Comparison of ENCODE assay signal across 13 mouse cellular contexts in genomic region chr7:141390326-141391259, GRCm38 (mm10). TPM values are rescaled to one million over a fixed set of nuclear protein-coding genes. Genes with fewer than 3 reads are reported as not detected.
A peak's percentile ranks its signal among the peaks of the same experiment; 100 is the strongest.
DNase-seq lines count a peak whose midpoint lies in the region; ATAC-seq lines count a peak whose summit lies in the region.
"Had no signal": no experiment of that assay in that cellular context is flagged by ENCODE, and none has a peak within 500 bp of the region (broad histone marks: within the 10 kb centered on the region; RNA-seq: fewer than 3 reads in every experiment).

No protein-coding gene starts in this region.

- peaks cover 13% of the 10 kb centered on the region; the same call in 1 of the 2 replicates for H3K27me3 ChIP-seq in hindbrain, embryonic 13.5 days
- peaks cover 11% of the 10 kb centered on the region; the same call in 1 of the 2 replicates for H3K27me3 ChIP-seq in hindbrain, embryonic 12.5 days
- H3K27me3 ChIP-seq in neural tube, embryonic 13.5 days: peaks cover 17% of the 10 kb centered on the region
- no peaks in the 10 kb centered on the region for H3K27me3 ChIP-seq in kidney, embryonic 14.5 days (ENCODE audit: control insufficient read depth, insufficient read depth, low read length)
- no peaks in the 10 kb centered on the region for H3K27me3 ChIP-seq in stomach, embryonic 15.5 days (replicated peaks)

- no peak overlapping the region for H3K4me3 ChIP-seq in hindbrain, embryonic 13.5 days
- H3K4me3 ChIP-seq in hindbrain, embryonic 12.5 days: no peak overlapping the region
- H3K4me3 ChIP-seq in neural tube, embryonic 13.5 days: no peak overlapping the region
- no peak overlapping the region for H3K4me3 ChIP-seq in kidney, embryonic 14.5 days (ENCODE audit: low read length)
- 0 out of 2 replicates have a peak overlapping the region, but pooled peaks have one; percentile 87 for H3K4me3 ChIP-seq in stomach, embryonic 15.5 days (replicated peaks)

- H3K9me3 ChIP-seq in hindbrain, embryonic 13.5 days: no peaks in the 10 kb centered on the region
- H3K9me3 ChIP-seq in hindbrain, embryonic 12.5 days (replicated peaks): no peaks in the 10 kb centered on the region
- no peaks in the 10 kb centered on the region for H3K9me3 ChIP-seq in neural tube, embryonic 13.5 days
- H3K9me3 ChIP-seq in kidney, embryonic 14.5 days (ENCODE audit: control insufficient read depth, low read length): no peaks in the 10 kb centered on the region
- no peaks in the 10 kb centered on the region for H3K9me3 ChIP-seq in stomach, embryonic 15.5 days
- H3K9me3 ChIP-seq: forebrain, embryonic 15.5 days had no signal

- H3K27ac ChIP-seq in hindbrain, embryonic 13.5 days: no peak overlapping the region
- no peak overlapping the region for H3K27ac ChIP-seq in hindbrain, embryonic 12.5 days
- no peak overlapping the region for H3K27ac ChIP-seq in neural tube, embryonic 13.5 days (replicated peaks)
- no peak overlapping the region for H3K27ac ChIP-seq in kidney, embryonic 14.5 days (ENCODE audit: low read depth, low read length)
- peak overlapping the region; percentile 27; the same call in 1 of the 2 replicates for H3K27ac ChIP-seq in stomach, embryonic 15.5 days

- H3K36me3 ChIP-seq in hindbrain, embryonic 13.5 days: peaks cover 1% of the 10 kb centered on the region; the same call in 1 of the 2 replicates
- H3K36me3 ChIP-seq in hindbrain, embryonic 12.5 days: 0 out of 2 replicates have a peak, but pooled peaks cover under 1% of the 10 kb centered on the region
- H3K36me3 ChIP-seq in neural tube, embryonic 13.5 days: no peaks in the 10 kb centered on the region
- H3K36me3 ChIP-seq in kidney, embryonic 14.5 days (ENCODE audit: control insufficient read depth, insufficient read depth, low read length): no peaks in the 10 kb centered on the region
- H3K36me3 ChIP-seq in stomach, embryonic 15.5 days: no peaks in the 10 kb centered on the region
- H3K36me3 ChIP-seq: forebrain, embryonic 15.5 days had no signal

- H3K4me1 ChIP-seq in hindbrain, embryonic 13.5 days (replicated peaks): peaks cover 16% of the 10 kb centered on the region
- H3K4me1 ChIP-seq in hindbrain, embryonic 12.5 days: peaks cover 12% of the 10 kb centered on the region
- peaks cover 17% of the 10 kb centered on the region for H3K4me1 ChIP-seq in neural tube, embryonic 13.5 days (replicated peaks)
- H3K4me1 ChIP-seq in kidney, embryonic 14.5 days (ENCODE audit: control insufficient read depth, insufficient read depth, low read length): peaks cover 8% of the 10 kb centered on the region
- peaks cover 10% of the 10 kb centered on the region for H3K4me1 ChIP-seq in stomach, embryonic 15.5 days

- 62% methylated on average over 9 of the region's 9 CpGs for WGBS in hindbrain, embryonic 13.5 days
- WGBS in hindbrain, embryonic 12.5 days: 56% methylated on average over 9 of the region's 9 CpGs
- 57% methylated on average over 9 of the region's 9 CpGs for WGBS in neural tube, embryonic 13.5 days
- 54% methylated on average over 9 of the region's 9 CpGs for WGBS in kidney, embryonic 14.5 days
- WGBS in stomach, embryonic 15.5 days: 47% methylated on average over 9 of the region's 9 CpGs

- no peak for DNase-seq in neural tube, embryonic 10.5 days (ENCODE audit: extremely low spot score, low spot score)
- no peak for DNase-seq in gastrocnemius, postnatal 4 days (ENCODE audit: low spot score in 2 of 2)
- no peak for DNase-seq in urinary bladder, postnatal 36 days (ENCODE audit: low spot score in 2 of 2)
- DNase-seq: heart, adult 18-20 months; thymus, postnatal 14 days had no signal

- H3K4me2 ChIP-seq in hindbrain, embryonic 13.5 days: peak overlapping the region; percentile 94; the same call in 1 of the 2 replicates
- H3K4me2 ChIP-seq in hindbrain, embryonic 12.5 days (replicated peaks): no peak overlapping the region
- peak overlapping the region; percentile 95 for H3K4me2 ChIP-seq in neural tube, embryonic 13.5 days
- peak overlapping the region; percentile 92; the same call in 1 of the 2 replicates for H3K4me2 ChIP-seq in kidney, embryonic 14.5 days (replicated peaks; ENCODE audit: low read depth, low read length)
- no peak overlapping the region for H3K4me2 ChIP-seq in stomach, embryonic 15.5 days

- no peak for ATAC-seq in hindbrain, embryonic 13.5 days (ENCODE audit: low FRiP score)
- no peak for ATAC-seq in hindbrain, embryonic 12.5 days (ENCODE audit: low FRiP score)
- ATAC-seq in neural tube, embryonic 13.5 days (ENCODE audit: low read depth): no peak
- no peak for ATAC-seq in kidney, embryonic 14.5 days (ENCODE audit: low FRiP score, low TSS enrichment)
- no peak for ATAC-seq in stomach, embryonic 15.5 days (ENCODE audit: insufficient read depth, low FRiP score, low read depth)

- no peak overlapping the region for H3K9ac ChIP-seq in hindbrain, embryonic 13.5 days
- no peak overlapping the region; the same call in 1 of the 2 replicates for H3K9ac ChIP-seq in hindbrain, embryonic 12.5 days
- H3K9ac ChIP-seq in neural tube, embryonic 13.5 days: no peak overlapping the region
- H3K9ac ChIP-seq in kidney, embryonic 14.5 days (ENCODE audit: low read depth, low read length): no peak overlapping the region
- no peak overlapping the region for H3K9ac ChIP-seq in stomach, embryonic 15.5 days

RNA-seq across cellular contexts. Expression of gene Taldo1, which starts 1.4 kb away (rescaled TPM):
- polyA plus RNA-seq in hindbrain, embryonic 13.5 days (2015; fragmentation: Nextera tagmentation; extraction: Ambion mirVana): 333 and 346 TPM in 2 replicates
- 352 and 355 TPM in 2 replicates for polyA plus RNA-seq in hindbrain, embryonic 12.5 days (2016; fragmentation: Nextera tagmentation; extraction: Ambion mirVana)
- polyA plus RNA-seq in neural tube, embryonic 13.5 days (2015; fragmentation: Nextera tagmentation; extraction: Ambion mirVana): 328 and 340 TPM in 2 replicates
- 321 and 322 TPM in 2 replicates for polyA plus RNA-seq in kidney, embryonic 14.5 days (2014; fragmentation: Nextera tagmentation; extraction: Ambion mirVana)
- polyA plus RNA-seq in stomach, embryonic 15.5 days (2015; fragmentation: Nextera tagmentation; extraction: Ambion mirVana): 347 and 384 TPM in 2 replicates
- total RNA-seq in gastrocnemius, postnatal 4 days (2021): 100 to 1,000 TPM; 120 to 128 TPM

RNA-seq across cellular contexts. Expression of gene Gatd1, which starts 23.3 kb away (rescaled TPM):
- 57.4 and 58.5 TPM in 2 replicates for polyA plus RNA-seq in hindbrain, embryonic 13.5 days (2015; fragmentation: Nextera tagmentation; extraction: Ambion mirVana)
- polyA plus RNA-seq in hindbrain, embryonic 12.5 days (2016; fragmentation: Nextera tagmentation; extraction: Ambion mirVana): 52.2 and 54.1 TPM in 2 replicates
- 47.0 and 51.4 TPM in 2 replicates for polyA plus RNA-seq in neural tube, embryonic 13.5 days (2015; fragmentation: Nextera tagmentation; extraction: Ambion mirVana)
- polyA plus RNA-seq in kidney, embryonic 14.5 days (2014; fragmentation: Nextera tagmentation; extraction: Ambion mirVana): 50.7 and 54.5 TPM in 2 replicates
- polyA plus RNA-seq in stomach, embryonic 15.5 days (2015; fragmentation: Nextera tagmentation; extraction: Ambion mirVana): 51.1 and 53.0 TPM in 2 replicates
- total RNA-seq in gastrocnemius, postnatal 4 days (2021): 10 to 100 TPM; 18.3 to 19.5 TPM

RNA-seq across cellular contexts. Expression of gene Cend1, which starts 38.7 kb away (rescaled TPM):
- polyA plus RNA-seq in hindbrain, embryonic 13.5 days (2015; fragmentation: Nextera tagmentation; extraction: Ambion mirVana): 68.3 and 73.4 TPM in 2 replicates
- 27.9 and 30.9 TPM in 2 replicates for polyA plus RNA-seq in hindbrain, embryonic 12.5 days (2016; fragmentation: Nextera tagmentation; extraction: Ambion mirVana)
- 94.3 and 111 TPM in 2 replicates for polyA plus RNA-seq in neural tube, embryonic 13.5 days (2015; fragmentation: Nextera tagmentation; extraction: Ambion mirVana)
- polyA plus RNA-seq in kidney, embryonic 14.5 days (2014; fragmentation: Nextera tagmentation; extraction: Ambion mirVana): 0.46 and 1.6 TPM in 2 replicates
- 2.5 TPM in 2 replicates for polyA plus RNA-seq in stomach, embryonic 15.5 days (2015; fragmentation: Nextera tagmentation; extraction: Ambion mirVana)
- total RNA-seq in gastrocnemius, postnatal 4 days (2021): under 1 TPM; 0.34 to 0.49 TPM
- total RNA-seq: megakaryocyte progenitor cell, adult 5-6 weeks had no signal
- polyA plus RNA-seq: activated CD4-positive, CD25-positive, alpha-beta regulatory T cell, adult 4 months had no signal

RNA-seq across cellular contexts. Expression of gene Slc25a22, which starts 47.1 kb away (rescaled TPM):
- polyA plus RNA-seq in hindbrain, embryonic 13.5 days (2015; fragmentation: Nextera tagmentation; extraction: Ambion mirVana): 71.3 and 76.3 TPM in 2 replicates
- 54.8 and 62.1 TPM in 2 replicates for polyA plus RNA-seq in hindbrain, embryonic 12.5 days (2016; fragmentation: Nextera tagmentation; extraction: Ambion mirVana)
- 59.6 and 66.7 TPM in 2 replicates for polyA plus RNA-seq in neural tube, embryonic 13.5 days (2015; fragmentation: Nextera tagmentation; extraction: Ambion mirVana)
- polyA plus RNA-seq in kidney, embryonic 14.5 days (2014; fragmentation: Nextera tagmentation; extraction: Ambion mirVana): 22.0 and 34.1 TPM in 2 replicates
- 26.9 and 27.2 TPM in 2 replicates for polyA plus RNA-seq in stomach, embryonic 15.5 days (2015; fragmentation: Nextera tagmentation; extraction: Ambion mirVana)
- total RNA-seq in gastrocnemius, postnatal 4 days (2021): 10 to 100 TPM; 16.4 to 25.2 TPM

RNA-seq across cellular contexts. Expression of gene Eps8l2, which starts 51.9 kb away (rescaled TPM):
- 0.65 and 1.4 TPM in 2 replicates for polyA plus RNA-seq in hindbrain, embryonic 13.5 days (2015; fragmentation: Nextera tagmentation; extraction: Ambion mirVana)
- 2.6 and 2.7 TPM in 2 replicates for polyA plus RNA-seq in hindbrain, embryonic 12.5 days (2016; fragmentation: Nextera tagmentation; extraction: Ambion mirVana)
- 0.43 and 0.76 TPM in 2 replicates for polyA plus RNA-seq in neural tube, embryonic 13.5 days (2015; fragmentation: Nextera tagmentation; extraction: Ambion mirVana)
- polyA plus RNA-seq in kidney, embryonic 14.5 days (2014; fragmentation: Nextera tagmentation; extraction: Ambion mirVana): 9.6 and 18.0 TPM in 2 replicates
- polyA plus RNA-seq in stomach, embryonic 15.5 days (2015; fragmentation: Nextera tagmentation; extraction: Ambion mirVana): 59.6 and 59.7 TPM in 2 replicates
- total RNA-seq in gastrocnemius, postnatal 4 days (2021): 1 to 10 TPM; 2.4 to 2.5 TPM
- polyA plus RNA-seq: activated CD4-positive, CD25-positive, alpha-beta regulatory T cell, adult 4 months had no signal

Comparison
In these comparisons a context has a peak if more than half of its experiments do, and no peak if none do; other contexts are left out.
1. H3K4me2 ChIP-seq: peak in hindbrain, embryonic 13.5 days (single experiment), neural tube, embryonic 13.5 days (single experiment) and kidney, embryonic 14.5 days (single experiment); none in hindbrain, embryonic 12.5 days (single experiment) and stomach, embryonic 15.5 days (single experiment).